Mouse (Mus musculus): Measurements from ENCODE around the gene Slit3.

DNA sequence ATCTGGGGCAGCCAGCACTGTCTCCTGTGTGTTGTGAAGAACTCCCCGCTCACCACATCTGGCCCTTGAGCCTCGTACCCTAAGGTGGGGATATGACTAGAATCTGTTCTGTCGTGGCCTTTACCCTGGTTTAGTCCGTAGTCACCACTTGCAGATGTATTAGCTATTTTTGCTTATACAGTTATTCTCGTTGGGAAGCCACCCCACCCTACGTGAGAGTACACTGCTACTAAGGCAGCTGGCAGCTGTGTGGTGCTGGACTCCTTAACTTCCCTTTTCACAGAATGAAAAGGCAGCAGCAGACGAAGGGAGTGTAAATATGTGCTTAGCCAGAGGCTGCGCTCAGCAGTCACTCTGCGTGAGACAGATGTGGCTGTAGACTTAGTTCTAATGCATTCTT, 282.5 kb downstream of the Slit3 start:
- TF ChIP-seq CTCF (IDR thresholded peaks at IDR 0.05; ENCODE audit: low read depth, low read length) (no peak), GATA1 (IDR thresholded peaks at IDR 0.05; ENCODE audit: borderline replicate concordance, low read length) (no peak)

Data from G1E (cell line).